Mouse (Mus musculus) spleen, adult 2 months (tissue): Measurements from ENCODE around the gene Hipk1. TPM values are rescaled to one million over a fixed set of nuclear protein-coding genes. Genes with fewer than 3 reads are reported as not detected.

Experiments used
- DNase-seq, 2 experiments: peaks; one replicate each; pipeline versions ENCODE4 v3.0.0 to v3.0.0-alpha.2; 2012 to 2021; ENCODE audit warnings: low spot score in 2 of 2, low read depth in 1 of 2
- H3K27ac ChIP-seq: fragments of 200-500 bp; 2 replicates; pipeline ENCODE4 v1.5.1; 2012; ENCODE audit warnings: low read length, inconsistent platforms; ENCODE audit not compliant: insufficient read depth
- H3K27me3 ChIP-seq: fragments of 200-500 bp; 2 replicates; pipeline ENCODE4 v1.6.1; 2012; ENCODE audit warnings: mild to moderate bottlenecking, moderate library complexity, low read length, inconsistent platforms; ENCODE audit not compliant: control insufficient read depth, insufficient read depth
- H3K36me3 ChIP-seq: fragments of 200-500 bp; 2 replicates; pipeline ENCODE4 v1.6.1; 2012; ENCODE audit warnings: mild to moderate bottlenecking, low read length, inconsistent platforms; ENCODE audit not compliant: control insufficient read depth, insufficient read depth
- H3K4me1 ChIP-seq: fragments of 200-500 bp; 2 replicates; pipeline ENCODE4 v1.6.1; 2011; ENCODE audit warnings: inconsistent platforms; ENCODE audit not compliant: control insufficient read depth, insufficient read depth, insufficient read length
- H3K4me3 ChIP-seq: fragments of 200-500 bp; 2 replicates; pipeline ENCODE4 v1.5.1; 2011; ENCODE audit warnings: mild to moderate bottlenecking, inconsistent platforms; ENCODE audit not compliant: insufficient read depth, insufficient read length; ENCODE audit errors: extremely low read depth
- CTCF ChIP-seq: fragments of 200-500 bp; IDR thresholded peaks from 2 replicates; pipeline ENCODE4 v1.5.1; 2011; ENCODE audit warnings: mild to moderate bottlenecking, inconsistent platforms; ENCODE audit not compliant: insufficient read depth, insufficient read length, insufficient replicate concordance; ENCODE audit errors: extremely low read depth
- POLR2A ChIP-seq: fragments of 200-500 bp; IDR thresholded peaks from 2 replicates; pipeline ENCODE4 v1.6.1; 2011; ENCODE audit warnings: low read depth, low read length, inconsistent platforms
- WGBS: fragments of 180-500 bp; shearing (Covaris S2); methylation state at CpG from one replicate; pipeline ENCODE4 v1.1.7; 2018; 5-methylcytosine and 5-hydroxymethylcytosine counted together
- polyA plus RNA-seq: library from polyadenylated mRNA; depleted of rRNA; stranded (reverse); fragments of >200 nt; gene quantifications from 2 replicates; pipeline ENCODE4 v1.2.3, GENCODE M21; 2012

The Hipk1 gene
- polyA plus RNA-seq, 1 experiment: 72.4 TPM

- no peaks in the 10 kb centered on the region for H3K27me3 ChIP-seq
- H3K4me3 ChIP-seq: peak overlapping the region; percentile 98
- DNase-seq: peak in 1 of 2 experiments; percentile 37
- H3K27ac ChIP-seq: peak overlapping the region; percentile 97
- TF ChIP-seq POLR2A: no peak
- TF ChIP-seq CTCF: no peak
- peaks cover 20% of the 10 kb centered on the region for H3K4me1 ChIP-seq
- H3K36me3 ChIP-seq: no peaks in the 10 kb centered on the region; the same call in 1 of the 2 replicates
- WGBS: 1% methylated on average over 59 of the region's 61 CpGs
Measured at GRCm38 (mm10) chr3:103790346-103791145, 817 bp downstream of the Hipk1 start.

DNA sequence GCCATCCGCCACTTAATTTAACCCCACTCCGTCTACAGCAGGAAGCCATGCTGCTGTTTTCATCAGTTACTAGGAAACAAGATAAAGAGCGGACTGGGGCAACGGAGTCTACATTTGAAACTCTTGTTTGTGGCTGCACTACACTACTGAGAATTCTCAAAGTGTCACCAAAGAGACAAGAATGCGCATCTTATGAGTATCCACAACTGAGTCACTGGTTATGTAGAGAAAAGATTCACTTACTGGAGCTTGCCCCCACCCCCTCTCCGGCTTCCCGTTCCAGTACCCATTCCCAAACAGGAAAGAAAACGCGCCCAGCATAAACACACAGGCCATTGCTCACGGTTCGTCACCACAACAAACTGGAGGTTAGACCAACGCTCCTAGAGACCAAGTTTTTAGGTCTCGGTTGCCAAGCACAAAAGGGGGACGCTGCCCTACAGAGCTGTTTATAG is 1.4 kb downstream of the Hipk1 start:
- Histone ChIP-seq H3K4me3 (peak overlapping the region; percentile 98), H3K27me3 (no peaks in the 10 kb centered on the region), H3K4me1 (peaks cover 24% of the 10 kb centered on the region), H3K27ac (peak overlapping the region; percentile 97), H3K36me3 (no peaks in the 10 kb centered on the region; the same call in 1 of the 2 replicates)
- WGBS: 1% methylated on average over 14 of the region's 14 CpGs
- TF ChIP-seq CTCF (no peak), POLR2A (no peak)
- no peak for DNase-seq

DNA sequence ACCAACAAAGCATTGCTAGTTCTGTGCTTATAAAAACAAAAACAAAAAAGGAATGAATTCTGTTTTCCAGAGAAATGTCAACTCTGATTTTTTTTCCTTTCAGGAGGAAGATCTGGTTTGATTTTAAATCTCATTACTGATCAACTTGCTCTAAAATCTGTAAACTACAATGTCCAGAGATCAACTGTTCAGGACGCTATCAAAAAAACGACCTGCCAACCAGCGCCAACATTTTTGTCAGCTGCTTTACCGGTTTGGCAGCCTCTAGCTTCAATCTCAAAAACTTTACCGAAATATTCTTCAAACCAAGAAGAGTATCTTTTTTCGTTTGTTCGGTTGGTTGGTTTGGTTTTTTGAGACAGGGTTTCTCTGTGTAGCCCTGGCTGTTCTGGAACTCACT is 2.3 kb downstream of the Hipk1 start:
- Histone ChIP-seq H3K4me3 (peak overlapping the region; percentile 31; the same call in 1 of the 2 replicates), H3K4me1 (peaks cover 28% of the 10 kb centered on the region), H3K27ac (peak overlapping the region; percentile 71), H3K36me3 (no peaks in the 10 kb centered on the region; the same call in 1 of the 2 replicates), H3K27me3 (no peaks in the 10 kb centered on the region)
- TF ChIP-seq POLR2A: no peak
- TF ChIP-seq CTCF: no peak
- no peak for DNase-seq
- WGBS: 54% methylated on average over 7 of the region's 7 CpGs

- no peak for DNase-seq
- H3K27me3 ChIP-seq: no peaks in the 10 kb centered on the region
- H3K27ac ChIP-seq: no peak overlapping the region; the same call in 1 of the 2 replicates
- H3K4me3 ChIP-seq: no peak overlapping the region; the same call in 1 of the 2 replicates
- TF ChIP-seq POLR2A (no peak), CTCF (no peak)
- no peaks in the 10 kb centered on the region; the same call in 1 of the 2 replicates for H3K36me3 ChIP-seq
- WGBS: 24% methylated on average over 7 of the region's 7 CpGs
- peaks cover 35% of the 10 kb centered on the region for H3K4me1 ChIP-seq
Measured at GRCm38 (mm10) chr3:103787225-103787624, 4.1 kb downstream of the Hipk1 start.

GRCm38 (mm10) chr3:103782844-103783609 is 8.3 kb downstream of the Hipk1 start:
- no peak for DNase-seq
- H3K4me1 ChIP-seq: peaks cover 53% of the 10 kb centered on the region
- no peak overlapping the region for H3K4me3 ChIP-seq

DNA sequence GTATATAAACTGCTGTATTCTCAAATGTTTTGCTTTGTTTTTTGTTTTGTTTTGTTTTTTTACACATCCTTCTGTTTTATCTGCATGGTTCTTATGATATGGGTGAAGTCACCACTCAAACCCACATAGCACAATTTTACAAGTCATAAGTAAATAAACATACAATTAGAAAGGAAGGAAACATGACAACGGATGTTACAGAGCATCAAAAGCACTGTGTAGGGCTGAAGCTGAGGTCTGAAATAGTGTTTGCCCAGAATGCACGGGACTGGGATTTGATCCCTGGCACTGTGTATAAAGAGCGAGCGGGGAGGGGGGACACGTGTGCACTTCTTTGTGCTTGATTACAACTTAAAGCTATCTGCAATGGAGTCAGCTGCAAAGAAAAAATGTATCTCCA is 10.6 kb downstream of the Hipk1 start:
- Histone ChIP-seq H3K36me3 (peaks cover 4% of the 10 kb centered on the region), H3K27me3 (no peaks in the 10 kb centered on the region), H3K4me3 (no peak overlapping the region), H3K27ac (peak overlapping the region; percentile 67; the same call in 1 of the 2 replicates), H3K4me1 (peaks cover 46% of the 10 kb centered on the region)
- TF ChIP-seq CTCF (no peak), POLR2A (no peak)
- no peak for DNase-seq
- WGBS: 57% methylated on average over 5 of the region's 5 CpGs

More at GRCm38 (mm10) chr3:103782844-103783609, 8.3 kb downstream of the Hipk1 start:
- TF ChIP-seq CTCF: no peak
- TF ChIP-seq POLR2A: no peak
- no peaks in the 10 kb centered on the region; the same call in 1 of the 2 replicates for H3K36me3 ChIP-seq
- 29% methylated on average over 4 of the region's 4 CpGs for WGBS
- H3K27me3 ChIP-seq: no peaks in the 10 kb centered on the region
- H3K27ac ChIP-seq: peak overlapping the region; percentile 61; the same call in 1 of the 2 replicates
